Mouse (Mus musculus): ENCODE results near the gene Igf1. TPM values are rescaled to one million over a fixed set of nuclear protein-coding genes. Genes with fewer than 3 reads are reported as not detected.

The Igf1 gene
- total and polyA plus RNA-seq, 3 experiments, result not detected

DNA sequence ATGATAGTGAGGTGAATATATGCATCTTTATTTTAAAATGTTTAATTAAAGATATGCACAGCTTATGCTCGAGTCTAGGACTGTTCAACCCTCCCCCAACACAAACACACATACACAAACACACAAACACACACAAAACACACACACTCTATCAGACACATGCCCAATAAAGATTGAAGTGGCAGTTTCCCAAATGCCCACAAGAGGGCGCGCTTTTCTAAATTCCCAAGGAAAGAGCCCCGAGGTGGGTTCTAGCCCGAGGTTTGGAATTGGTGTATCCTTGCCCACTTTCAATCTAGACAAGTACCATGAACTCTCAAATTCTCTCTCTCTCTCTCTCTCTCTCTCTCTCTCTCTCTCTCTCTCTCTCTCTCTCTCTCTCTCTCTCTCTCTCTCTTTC lies 3.7 kb upstream of the Igf1 start:
- Histone ChIP-seq H3K79me2 (ENCODE audit: control insufficient read depth, insufficient read depth, low read length, poor library complexity) (no peaks in the 10 kb centered on the region), H3K36me3 (ENCODE audit: control insufficient read depth in 1 of 2, insufficient read depth in 2 of 2, low read length in 2 of 2) (no peaks in the 10 kb centered on the region), H3K27me3 (ENCODE audit: control insufficient read depth in 1 of 2, insufficient read depth in 2 of 2, low read length in 2 of 2) (no peaks in the 10 kb centered on the region), H3K4me3 (ENCODE audit: control insufficient read depth in 1 of 2, insufficient read depth in 1 of 2, low read depth in 2 of 2, low read length in 2 of 2) (no peak overlapping the region), H3K9me3 (replicated peaks; ENCODE audit: insufficient read depth, low read length) (no peaks in the 10 kb centered on the region), H3K9ac (ENCODE audit: control insufficient read depth, low read depth, low read length, poor library complexity, severe bottlenecking) (no peak overlapping the region), H3K27ac (ENCODE audit: control insufficient read depth, low read depth, low read length) (no peak overlapping the region), H3K4me1 (ENCODE audit: control insufficient read depth in 1 of 2, insufficient read depth in 2 of 2, low read length in 2 of 2) (no peaks in the 10 kb centered on the region)
- TF ChIP-seq MAZ (IDR thresholded peaks at IDR 0.05; ENCODE audit: low read depth, low read length), result no peak
- TF ChIP-seq CTCF (IDR thresholded peaks at IDR 0.05 in 2 of 3, conservative IDR thresholded peaks at IDR 0.05 in 1 of 3; ENCODE audit: control insufficient read depth in 1 of 3, insufficient read depth in 1 of 3, low read depth in 2 of 3, low read length in 3 of 3, poor library complexity in 1 of 3, severe bottlenecking in 1 of 3), result peak; percentile 43 to 72 (median 64)
- no peak for TF ChIP-seq EP300 (IDR thresholded peaks at IDR 0.05; ENCODE audit: low read depth in 1 of 2, low read length in 2 of 2)
- peak; percentile 48 for TF ChIP-seq RAD21 (IDR thresholded peaks at IDR 0.05; ENCODE audit: low read depth, low read length)
- TF ChIP-seq ZC3H11A (IDR thresholded peaks at IDR 0.05; ENCODE audit: low read depth, low read length), result peak; percentile 39
- no peak for TF ChIP-seq USF1 (IDR thresholded peaks at IDR 0.05; ENCODE audit: low read depth, low read length)
- TF ChIP-seq SMC3 (IDR thresholded peaks at IDR 0.05; ENCODE audit: low read depth, low read length), result peak; percentile 82
- no peak for TF ChIP-seq TBP (IDR thresholded peaks at IDR 0.05; ENCODE audit: low read depth, low read length)
- no peak for TF ChIP-seq ZMIZ1 (IDR thresholded peaks at IDR 0.05; ENCODE audit: low read depth, low read length)
- TF ChIP-seq SIN3A (IDR thresholded peaks at IDR 0.05; ENCODE audit: low read length), result no peak
- TF ChIP-seq MYB (IDR thresholded peaks at IDR 0.05; ENCODE audit: low read depth, low read length), result no peak
- DNase-seq (ENCODE audit: low read depth, low spot score), result peak; percentile 44

DNA sequence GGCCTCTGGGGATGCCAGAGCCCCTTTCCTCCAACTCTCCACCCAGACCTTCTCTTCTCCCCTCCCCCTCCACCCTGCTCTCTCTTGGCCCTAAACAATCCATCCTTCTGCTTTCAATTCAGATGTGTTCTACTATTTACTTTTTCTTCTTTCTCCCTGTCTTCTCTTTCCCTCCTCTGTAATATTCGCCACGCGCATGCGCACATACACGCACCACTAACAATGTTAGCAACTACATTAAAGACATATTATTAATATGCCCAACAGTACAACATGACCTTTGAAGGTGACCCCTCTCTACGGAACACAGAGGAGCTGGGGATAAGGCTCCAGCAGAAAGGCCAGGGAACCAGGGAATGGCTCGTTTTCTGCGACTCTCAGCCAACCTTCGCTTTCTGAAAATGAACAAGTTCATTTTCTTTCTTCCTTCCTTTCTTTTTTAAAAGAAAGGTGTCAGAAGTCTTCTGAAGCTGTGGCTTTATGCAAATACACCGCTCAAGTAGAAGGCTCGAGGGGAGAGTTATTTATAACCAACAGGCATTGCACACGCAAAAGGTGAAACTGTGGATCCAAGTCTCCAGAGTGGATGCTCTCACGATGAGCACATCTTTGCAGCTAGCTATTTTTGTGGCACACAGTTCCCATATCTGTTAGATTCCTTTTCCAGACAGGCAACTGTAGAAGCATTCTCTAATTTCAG lies 2.5 kb upstream of the Igf1 start:
- no peaks in the 10 kb centered on the region for H3K36me3 ChIP-seq (ENCODE audit: control insufficient read depth in 1 of 2, insufficient read depth in 2 of 2, low read length in 2 of 2)
- H3K27ac ChIP-seq (ENCODE audit: control insufficient read depth, low read depth, low read length), result no peak overlapping the region
- DNase-seq (ENCODE audit: low read depth, low spot score), result no peak
- H3K27me3 ChIP-seq (ENCODE audit: control insufficient read depth in 1 of 2, insufficient read depth in 2 of 2, low read length in 2 of 2), result no peaks in the 10 kb centered on the region; a peak in 2 of 4 replicates
- no peak overlapping the region for H3K9ac ChIP-seq (ENCODE audit: control insufficient read depth, low read depth, low read length, poor library complexity, severe bottlenecking)
- no peaks in the 10 kb centered on the region for H3K79me2 ChIP-seq (ENCODE audit: control insufficient read depth, insufficient read depth, low read length, poor library complexity)
- no peak overlapping the region for H3K4me3 ChIP-seq (ENCODE audit: control insufficient read depth in 1 of 2, insufficient read depth in 1 of 2, low read depth in 2 of 2, low read length in 2 of 2)
- H3K9me3 ChIP-seq (replicated peaks; ENCODE audit: insufficient read depth, low read length), result no peaks in the 10 kb centered on the region
- no peaks in the 10 kb centered on the region for H3K4me1 ChIP-seq (ENCODE audit: control insufficient read depth in 1 of 2, insufficient read depth in 2 of 2, low read length in 2 of 2)
- no peak for TF ChIP-seq MAX (IDR thresholded peaks at IDR 0.05; ENCODE audit: low read length)
- no peak for TF ChIP-seq TCF12 (IDR thresholded peaks at IDR 0.05; ENCODE audit: low read depth, low read length)
- no peak for TF ChIP-seq NELFE (IDR thresholded peaks at IDR 0.05; ENCODE audit: low read depth, low read length)
- no peak for TF ChIP-seq ZMIZ1 (IDR thresholded peaks at IDR 0.05; ENCODE audit: low read depth, low read length)
- no peak for TF ChIP-seq BHLHE40 (IDR thresholded peaks at IDR 0.05; ENCODE audit: borderline replicate concordance, low read depth, low read length)
- no peak for TF ChIP-seq POLR2AphosphoS2 (IDR thresholded peaks at IDR 0.05; ENCODE audit: low read length)
- no peak for TF ChIP-seq UBTF (IDR thresholded peaks at IDR 0.05; ENCODE audit: borderline replicate concordance, insufficient read depth, low read depth, low read length)
- TF ChIP-seq MYC (IDR thresholded peaks at IDR 0.05; ENCODE audit: low read depth, low read length), result no peak
- TF ChIP-seq CTCF (IDR thresholded peaks at IDR 0.05 in 2 of 3, conservative IDR thresholded peaks at IDR 0.05 in 1 of 3; ENCODE audit: control insufficient read depth in 1 of 3, insufficient read depth in 1 of 3, low read depth in 2 of 3, low read length in 3 of 3, poor library complexity in 1 of 3, severe bottlenecking in 1 of 3), result no peak
- no peak for TF ChIP-seq USF2 (IDR thresholded peaks at IDR 0.05; ENCODE audit: borderline replicate concordance in 1 of 2, insufficient read depth in 1 of 2, low read depth in 1 of 2, low read length in 2 of 2)
- no peak for TF ChIP-seq GABPA (IDR thresholded peaks at IDR 0.05; ENCODE audit: low read depth, low read length)
- TF ChIP-seq ZNF384 (IDR thresholded peaks at IDR 0.05; ENCODE audit: low read depth, low read length), result no peak
- TF ChIP-seq KAT2A (conservative IDR thresholded peaks at IDR 0.05; ENCODE audit: low read depth, low read length), result no peak
